Mouse (Mus musculus) spleen, postnatal 36 days (tissue): ENCODE results near the gene Plxna2.

Experiments used
- DNase-seq, 2 experiments: peaks; one replicate each; pipeline ENCODE4 v3.0.0; 2022; ENCODE audit warnings: low spot score in 2 of 2, mixed read lengths in 1 of 2

Gene Plxna2

GRCm38 (mm10) chr1:194704171-194704855 lies 86.3 kb downstream of the Plxna2 start:
- no peak for DNase-seq

- DNase-seq, result no peak
These were observed 88.5 kb downstream of the Plxna2 start for GRCm38 (mm10) chr1:194706566-194706965.

GRCm38 (mm10) chr1:194712373-194712772 lies 94.4 kb downstream of the Plxna2 start:
- DNase-seq, result no peak

- DNase-seq, result no peak
These were observed 96.4 kb downstream of the Plxna2 start for GRCm38 (mm10) chr1:194714138-194715031.

GRCm38 (mm10) chr1:194717451-194717874 lies 99.4 kb downstream of the Plxna2 start:
- no peak for DNase-seq

- no peak for DNase-seq
These were observed 102.4 kb downstream of the Plxna2 start for GRCm38 (mm10) chr1:194720406-194720805.

GRCm38 (mm10) chr1:194721260-194721659 lies 103.2 kb downstream of the Plxna2 start:
- DNase-seq, result no peak

GRCm38 (mm10) chr1:194722329-194722728 lies 104.3 kb downstream of the Plxna2 start:
- no peak for DNase-seq

GRCm38 (mm10) chr1:194734836-194735235 lies 116.8 kb downstream of the Plxna2 start:
- DNase-seq, result no peak

- DNase-seq, result no peak
These were observed 121.9 kb downstream of the Plxna2 start for GRCm38 (mm10) chr1:194739894-194740293.

GRCm38 (mm10) chr1:194742901-194743422 lies 124.9 kb downstream of the Plxna2 start:
- no peak for DNase-seq

GRCm38 (mm10) chr1:194745177-194745934 lies 127.3 kb downstream of the Plxna2 start:
- no peak for DNase-seq

GRCm38 (mm10) chr1:194746332-194747249 lies 128.6 kb downstream of the Plxna2 start:
- DNase-seq, result peak; percentile 2 to 29

GRCm38 (mm10) chr1:194747258-194747657 lies 129.2 kb downstream of the Plxna2 start:
- DNase-seq, result no peak

- DNase-seq, result peak; percentile 12 to 20
These were observed 135.2 kb downstream of the Plxna2 start for GRCm38 (mm10) chr1:194753168-194753567.

GRCm38 (mm10) chr1:194756001-194756400 lies 138.0 kb downstream of the Plxna2 start:
- DNase-seq, result no peak

- no peak for DNase-seq
These were observed 138.4 kb downstream of the Plxna2 start for GRCm38 (mm10) chr1:194756409-194756808.

GRCm38 (mm10) chr1:194756863-194757262 lies 138.8 kb downstream of the Plxna2 start:
- DNase-seq, result no peak

- peak in 1 of 2 experiments; percentile 3 for DNase-seq
These were observed 143.6 kb downstream of the Plxna2 start for GRCm38 (mm10) chr1:194761432-194762212.

- DNase-seq, result no peak
These were observed 144.9 kb downstream of the Plxna2 start for GRCm38 (mm10) chr1:194762896-194763295.
